Mouse (Mus musculus) spleen, postnatal 36 days (tissue): Measurements from ENCODE around the gene Zfp319.

Experiments
- DNase-seq, 2 experiments: peaks; one replicate each; pipeline ENCODE4 v3.0.0; 2022; ENCODE audit warnings: low spot score in 2 of 2, mixed read lengths in 1 of 2

The Zfp319 gene

DNA sequence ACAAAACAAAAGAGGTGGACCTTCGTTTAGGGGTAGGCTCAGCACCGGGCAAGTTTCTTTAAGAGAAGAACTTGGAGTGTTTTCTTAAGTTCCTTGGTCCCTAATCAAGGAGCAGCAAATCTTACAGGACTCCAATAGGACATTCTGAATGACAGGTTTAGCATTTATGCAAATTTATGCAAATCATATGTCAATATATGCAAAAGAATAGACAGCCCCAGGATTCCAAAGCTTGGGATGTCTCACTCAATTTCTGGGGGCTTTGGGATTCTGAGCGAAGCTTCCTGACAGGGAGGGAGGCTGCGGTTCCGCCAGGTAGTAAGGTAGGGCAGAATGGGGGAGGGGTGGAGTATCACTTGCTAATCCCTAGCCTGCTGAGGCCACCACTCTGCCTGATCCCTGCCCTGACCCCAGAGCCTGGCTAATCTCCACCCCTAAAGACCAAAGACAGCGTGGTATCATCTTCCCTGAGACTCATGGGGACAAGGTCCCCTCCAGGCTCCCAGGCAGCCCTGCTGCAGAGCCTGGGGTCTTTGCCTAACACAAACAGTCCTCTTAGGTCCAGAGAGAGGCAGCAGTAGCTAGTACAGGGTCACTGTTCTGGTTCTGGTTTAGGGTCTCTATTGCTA, 21.3 kb downstream of the Zfp319 start, which contains the start of gene Tepp:
Gene Tepp, plus strand, starts transcription at position 225 of the 629 bp plus-strand sequence.
- no peak for DNase-seq

DNA sequence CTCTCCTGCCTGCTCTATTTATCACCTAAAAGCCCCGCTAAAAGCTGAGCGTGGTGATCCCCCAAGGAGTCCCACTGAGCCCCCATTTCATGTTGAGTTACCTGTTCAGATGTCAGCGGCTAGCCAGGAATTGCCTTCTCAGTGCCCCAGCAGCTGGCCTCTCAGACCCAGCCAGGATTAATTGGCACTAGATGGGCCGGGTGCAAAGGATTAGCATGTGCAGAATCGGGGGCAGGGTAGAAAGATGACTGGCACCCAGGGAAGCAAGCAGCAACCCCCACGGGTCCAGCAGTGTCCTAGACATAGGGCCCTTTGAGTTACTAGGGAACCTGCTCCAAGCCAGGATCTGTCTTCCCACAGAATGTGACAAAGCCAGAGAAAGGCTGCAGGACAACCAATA, 25.3 kb downstream of the Zfp319 start, which contains the start of gene Cngb1:
Gene Cngb1, minus strand, starts transcription at position 155 of the 400 bp plus-strand sequence.
- no peak for DNase-seq

DNA sequence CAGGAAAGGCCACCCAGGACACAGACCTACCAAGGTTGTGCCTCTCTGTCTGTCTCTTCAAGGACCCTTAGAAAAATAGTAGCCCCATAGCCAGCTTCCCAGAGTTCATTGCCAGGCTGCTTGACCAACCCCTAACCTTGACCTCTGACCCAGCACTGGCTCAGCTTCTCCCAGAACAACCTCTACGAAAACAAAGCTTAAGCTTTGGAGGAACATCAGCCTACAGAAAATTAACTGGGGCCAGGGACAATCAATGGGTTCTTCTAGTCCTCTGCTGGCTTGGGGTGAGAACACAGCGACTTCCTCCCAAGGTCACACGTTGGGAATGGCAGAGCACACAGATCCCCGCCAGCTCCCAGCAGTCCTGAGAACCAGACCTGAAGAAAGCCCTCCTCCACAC, 26.2 kb downstream of the Zfp319 start:
- no peak for DNase-seq

DNA sequence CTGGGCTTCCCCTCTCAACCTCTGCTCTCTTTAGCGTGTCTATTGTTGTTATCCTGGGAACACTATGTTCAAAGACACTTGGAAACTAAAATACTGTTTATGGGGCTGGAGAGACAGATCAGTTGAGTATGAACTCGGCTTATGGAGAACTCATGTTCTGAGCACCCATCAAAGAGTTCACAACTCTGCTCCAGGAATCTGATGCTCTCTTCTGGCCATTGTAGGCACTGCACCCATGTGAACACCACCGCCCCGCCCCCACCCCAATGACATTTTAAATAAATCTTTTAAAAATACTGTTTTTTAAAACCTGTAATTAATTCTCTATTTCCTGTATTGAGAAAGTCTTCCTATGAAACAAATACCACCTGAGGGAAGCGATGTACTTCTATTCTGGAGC, 29.3 kb downstream of the Zfp319 start:
- no peak for DNase-seq

DNA sequence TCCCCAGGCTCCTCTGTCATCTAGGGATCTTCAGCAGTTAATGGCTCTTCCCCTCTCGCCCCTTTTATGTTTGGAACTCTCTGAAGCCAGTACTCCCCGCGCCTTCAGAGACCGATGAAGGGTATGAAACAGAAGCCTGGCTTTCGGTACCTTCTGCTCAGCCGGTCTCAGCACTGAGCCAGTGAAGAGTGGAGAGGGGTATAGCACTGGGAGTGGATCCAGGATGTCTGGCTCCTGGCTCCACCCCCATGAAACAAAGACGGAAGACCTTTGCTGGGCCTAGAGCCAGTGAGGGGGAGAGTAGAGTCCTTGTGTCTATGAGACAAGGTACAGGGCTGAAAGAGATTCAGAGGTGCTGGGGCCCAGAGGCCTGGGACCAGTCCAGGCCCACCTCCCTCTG, 37.9 kb downstream of the Zfp319 start:
- DNase-seq, result no peak

DNA sequence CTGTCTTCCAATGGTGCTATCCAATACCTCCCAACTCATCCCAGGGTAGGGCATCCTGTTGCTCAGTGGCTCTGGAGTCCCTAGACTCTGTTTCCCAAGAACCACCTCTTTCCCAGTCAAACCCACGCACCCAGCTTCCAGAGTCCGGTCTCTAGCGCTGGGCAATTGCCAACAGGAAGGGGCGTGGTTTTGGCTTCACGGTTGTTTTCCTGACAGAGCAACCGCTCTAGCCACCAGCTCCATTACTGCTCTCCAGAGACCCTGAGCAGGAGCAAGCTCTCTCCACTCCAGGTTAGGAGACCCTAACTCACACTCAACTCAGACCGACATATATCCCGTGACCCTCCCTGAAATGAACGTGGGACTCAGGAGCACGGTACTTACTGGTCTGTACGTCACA, 38.6 kb downstream of the Zfp319 start:
- peak; percentile 16 to 32 for DNase-seq

DNA sequence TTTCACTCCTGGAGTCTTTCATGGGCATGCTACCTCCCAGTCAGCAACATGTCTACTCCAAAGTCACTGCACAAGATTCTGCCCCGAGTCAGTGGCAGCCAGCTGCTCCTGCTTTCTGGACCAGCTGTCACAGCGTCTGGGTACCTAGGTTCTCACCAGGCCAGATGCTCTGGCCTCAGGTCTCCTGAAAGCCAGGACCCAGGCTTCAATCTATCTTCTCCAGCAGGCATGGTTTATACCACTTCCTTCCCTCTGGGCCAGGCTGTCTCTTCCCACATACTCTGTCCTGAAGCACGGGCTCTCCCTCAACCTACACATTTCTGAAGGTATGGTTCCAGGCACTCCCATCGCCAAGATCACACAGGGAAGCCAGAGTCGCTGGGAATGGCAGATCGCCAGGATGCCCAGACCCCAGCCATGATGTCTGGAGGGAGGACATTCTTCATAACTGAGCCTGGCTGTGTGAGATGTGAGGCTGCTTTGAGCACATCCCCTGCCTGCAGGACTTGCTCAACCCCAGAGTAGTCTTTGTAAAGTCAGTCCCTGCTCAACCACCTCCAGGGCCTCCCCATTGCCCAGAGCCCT, 42.6 kb downstream of the Zfp319 start:
- DNase-seq, result no peak

DNA sequence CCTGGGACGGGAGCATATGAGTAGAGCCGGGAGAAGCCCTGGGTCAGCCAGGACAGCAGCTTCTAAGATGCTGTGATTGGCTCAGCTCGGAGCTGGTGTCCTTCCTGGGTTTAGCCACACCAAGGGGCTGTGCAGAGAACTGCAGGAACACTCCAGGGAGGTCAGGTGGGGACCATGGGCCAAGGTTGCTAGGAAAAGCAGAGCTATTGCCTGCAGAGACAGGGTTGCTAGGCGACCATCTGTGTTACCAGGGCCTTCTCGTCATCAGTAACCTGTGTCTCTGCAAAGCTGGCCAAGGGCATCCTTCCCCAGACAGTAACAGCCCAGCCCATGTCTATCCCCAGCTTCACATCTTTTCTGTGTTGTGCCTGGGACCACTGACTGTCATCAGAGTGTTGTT, 50.3 kb downstream of the Zfp319 start:
- no peak for DNase-seq
